Mouse (Mus musculus): ENCODE measurements at regions not wholly inside any gene's neighbourhood (a gene's known extent, or its start where the extent isn't known, plus 50 kb on each side); places are given as distances from the start of the nearest gene placed in this dataset.

DNA sequence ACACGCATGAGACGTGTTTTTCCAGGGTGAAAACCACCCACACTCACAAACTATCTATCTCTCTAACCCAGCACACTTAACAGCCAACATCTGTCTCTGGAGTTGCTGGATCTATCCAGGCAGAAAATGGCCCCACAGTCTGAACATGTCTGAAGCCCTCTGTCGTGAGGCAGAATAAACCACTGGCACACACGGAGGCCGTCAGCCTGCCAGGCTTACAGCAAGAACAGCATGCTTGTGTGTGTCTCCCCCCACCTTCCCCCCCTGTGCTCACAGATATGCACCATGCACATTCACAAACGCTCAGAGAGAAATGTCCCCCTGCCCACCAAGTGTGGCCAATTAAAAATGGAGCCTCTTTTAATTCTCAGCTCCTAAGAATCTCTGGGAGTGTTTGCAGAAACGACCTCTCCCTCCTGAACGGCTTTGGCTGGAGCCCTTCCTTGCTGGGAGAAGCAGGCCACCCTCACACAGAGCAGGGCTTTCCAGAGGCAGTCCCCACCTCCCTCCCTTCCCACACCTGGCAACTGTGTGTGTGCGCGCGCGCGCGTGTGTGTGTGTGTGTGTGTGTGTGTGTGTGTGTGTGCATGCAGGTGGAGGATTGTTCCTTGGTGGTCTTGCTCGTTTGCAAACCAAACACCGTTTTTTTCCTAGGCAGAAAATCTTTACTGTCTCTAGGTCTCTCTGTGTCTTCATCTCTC is 88.7 kb downstream of the Edn3 start:
- no peak for DNase-seq (ENCODE audit: low spot score)

DNA sequence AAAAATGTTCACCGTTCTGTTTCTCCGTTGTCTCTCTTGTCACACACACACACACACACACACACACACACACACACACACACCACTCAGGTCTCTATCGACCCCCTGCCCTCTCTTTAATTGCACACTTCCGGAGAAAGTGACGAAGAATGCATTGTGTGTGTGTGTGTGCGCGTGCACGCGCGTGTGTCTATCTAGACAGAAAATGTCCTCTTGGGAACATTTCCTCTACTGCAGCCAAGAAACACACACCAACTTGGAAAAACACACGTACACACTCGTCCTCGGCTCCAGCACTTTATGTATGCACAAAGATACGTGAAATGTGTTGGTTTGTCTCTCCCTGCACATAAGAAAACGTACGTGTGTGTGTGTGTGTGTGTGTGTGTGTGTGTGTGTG is 90.4 kb downstream of the Edn3 start:
- no peak for DNase-seq (ENCODE audit: low spot score)

DNA sequence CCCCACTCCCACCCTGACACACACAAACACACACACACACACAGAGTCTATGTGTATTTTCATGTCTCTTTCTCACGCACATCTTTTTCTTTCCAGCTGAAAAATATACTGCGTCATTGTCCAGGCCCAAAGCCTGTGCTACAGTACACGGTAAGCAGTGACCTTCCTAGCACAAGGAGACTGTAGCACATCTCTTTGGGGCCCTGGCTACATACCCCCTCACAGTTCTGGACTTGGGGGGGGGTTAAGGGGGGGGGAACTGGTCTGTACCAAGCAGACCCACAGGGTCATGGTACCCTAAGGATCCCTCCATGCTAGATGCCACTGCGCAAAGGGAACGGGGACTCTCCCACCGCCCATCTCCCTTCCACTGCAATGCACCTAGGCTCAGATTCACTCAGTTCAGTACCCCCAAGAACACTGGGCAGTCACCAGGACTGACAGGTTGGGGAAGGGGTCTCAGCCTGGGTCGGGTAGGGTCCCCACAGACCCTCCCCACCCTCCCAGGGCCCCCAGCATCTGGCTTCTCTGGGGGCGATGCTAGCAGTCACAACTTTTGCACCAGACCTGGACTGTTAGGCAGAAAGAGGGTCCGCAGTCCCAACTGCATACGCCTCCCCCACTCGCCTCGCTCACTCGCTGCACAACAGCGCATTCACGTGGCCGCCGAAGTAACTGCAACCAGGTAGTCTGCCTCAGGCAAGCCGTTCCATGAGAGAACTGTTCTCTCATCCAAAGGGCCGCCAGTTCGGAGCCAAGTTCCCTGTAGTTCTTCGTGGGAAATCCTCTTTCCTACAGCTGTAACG is 91.3 kb downstream of the Edn3 start:
- peak; percentile 40 for DNase-seq (ENCODE audit: low spot score)

DNA sequence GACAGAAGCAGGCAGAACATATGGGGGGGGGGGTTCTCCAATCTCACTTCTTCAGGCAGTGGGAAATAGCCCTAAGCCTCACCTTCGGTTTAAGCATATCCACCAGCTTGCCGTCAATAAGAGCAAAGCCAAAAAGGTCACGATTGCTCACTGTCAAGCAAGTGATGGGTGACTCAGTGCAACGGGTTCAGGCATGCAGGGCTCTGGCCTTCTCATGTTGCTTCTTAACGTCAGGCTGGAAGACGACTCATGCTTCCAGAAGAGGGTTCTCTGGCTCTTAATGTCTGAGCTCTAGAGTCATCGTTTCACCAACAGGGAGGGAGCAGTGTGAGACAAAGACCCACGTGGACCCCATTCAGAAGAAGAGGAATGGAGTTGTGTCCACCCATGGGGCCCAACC is 93.4 kb downstream of the Edn3 start:
- no peak for DNase-seq (ENCODE audit: low spot score)

DNA sequence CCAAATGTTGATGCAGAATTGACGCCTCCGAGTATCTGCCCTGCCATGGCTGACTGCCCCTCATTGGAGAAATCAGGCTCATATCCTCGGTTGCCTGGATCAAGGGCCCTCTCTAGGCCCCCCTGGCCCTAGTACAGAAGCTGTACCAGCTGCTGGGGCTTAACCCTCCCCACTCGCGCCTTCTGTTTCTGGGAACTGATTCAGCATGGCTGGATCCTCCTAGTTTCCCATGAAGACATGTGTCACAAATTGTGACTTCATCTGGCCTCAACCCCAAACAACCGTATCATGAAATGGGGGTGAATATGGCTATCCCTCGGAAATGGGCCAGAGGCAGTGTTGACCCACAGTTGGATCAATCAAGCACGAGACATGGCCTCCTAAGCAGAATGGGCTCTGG is 95.1 kb downstream of the Edn3 start:
- DNase-seq (ENCODE audit: low spot score) = no peak

GRCm38 (mm10) chr2:174856135-174856534 is 95.7 kb downstream of the Edn3 start:
- no peak for DNase-seq (ENCODE audit: low spot score)

DNA sequence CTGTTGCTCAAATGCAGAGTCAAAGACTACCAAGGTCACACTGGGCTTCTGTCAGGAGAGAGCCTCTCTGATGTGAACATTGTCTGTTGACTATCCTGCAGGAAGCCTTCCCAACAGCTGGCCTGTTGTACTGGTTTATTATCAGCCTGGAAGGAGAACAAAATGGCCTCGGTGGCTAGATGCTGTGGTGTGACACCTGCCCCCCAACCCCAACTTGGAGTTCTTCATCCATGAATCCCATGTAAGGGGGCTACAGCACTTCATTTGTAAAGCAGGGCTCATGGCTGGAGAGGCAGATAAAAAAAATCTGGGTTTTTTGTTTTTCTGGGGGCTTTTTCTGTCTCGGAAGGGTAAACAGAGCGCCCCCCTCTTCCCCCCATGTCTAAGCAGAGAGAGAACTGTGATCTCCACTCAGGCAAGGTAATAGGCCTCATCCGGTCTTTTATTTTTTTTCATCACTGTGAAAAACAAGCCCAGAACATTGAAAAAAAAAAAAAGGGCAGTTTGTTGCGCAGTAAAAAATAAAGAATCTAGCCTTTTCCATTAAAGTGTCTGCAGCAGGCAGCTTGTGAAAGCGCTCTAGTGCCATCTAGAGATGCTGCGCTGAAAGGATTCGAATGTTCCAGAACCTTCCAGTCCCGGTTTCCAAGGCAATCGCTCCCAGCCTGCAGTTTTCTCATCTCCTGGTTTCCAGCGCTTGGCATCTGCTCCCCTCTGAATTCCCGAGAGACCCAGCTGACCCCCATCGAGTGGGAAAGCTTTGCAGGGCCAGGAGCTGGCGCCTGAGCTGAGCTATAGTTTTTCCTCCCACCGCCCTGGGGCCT is 97.8 kb downstream of the Edn3 start:
- DNase-seq (ENCODE audit: low spot score) = peak; percentile 72

DNA sequence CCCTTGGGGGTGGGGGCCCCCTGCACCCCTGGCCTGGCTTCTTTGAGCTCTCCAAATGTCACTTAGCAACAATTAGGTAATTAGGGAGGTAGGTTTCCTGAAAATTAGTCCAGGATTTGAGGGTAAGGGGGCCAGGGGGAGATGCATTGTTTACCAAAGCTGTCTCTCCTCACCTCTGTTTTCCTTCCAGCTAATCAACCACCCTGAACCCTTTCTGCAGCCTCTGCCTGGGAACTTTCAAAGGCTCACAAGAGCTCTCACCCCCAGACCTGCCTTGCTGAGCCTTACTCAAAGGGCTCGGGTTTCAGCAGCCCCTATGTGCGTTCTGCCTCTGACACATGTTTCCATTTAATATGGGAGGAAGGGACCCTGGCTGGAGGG is 98.4 kb downstream of the Edn3 start:
- DNase-seq (ENCODE audit: low spot score) = no peak

DNA sequence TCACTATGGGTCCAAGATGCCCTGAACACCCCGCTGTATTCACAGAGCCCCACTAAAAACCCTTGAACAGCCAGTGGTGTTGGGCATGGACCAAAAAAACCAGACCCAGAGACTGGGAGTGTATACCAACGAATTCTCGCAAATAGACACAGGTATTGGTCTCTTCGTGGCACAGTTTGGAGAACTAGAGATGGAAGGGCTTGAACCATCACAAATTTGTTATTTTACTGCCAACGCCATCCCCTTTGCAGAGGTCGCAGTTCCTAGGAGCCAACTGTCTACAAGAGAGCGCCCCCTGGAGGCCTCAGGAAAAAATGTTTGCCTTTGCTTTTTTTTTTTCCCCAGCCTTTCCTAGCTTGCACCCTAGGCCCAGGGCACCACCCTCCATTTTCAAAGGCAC is 99.1 kb downstream of the Edn3 start:
- DNase-seq (ENCODE audit: low spot score) = no peak

- no peak for DNase-seq (ENCODE audit: low spot score)
Observed at GRCm38 (mm10) chr2:174864657-174865056, 104.2 kb downstream of the Edn3 start.

- no peak for DNase-seq (ENCODE audit: low spot score)
Observed at GRCm38 (mm10) chr2:174866546-174866945, 106.1 kb downstream of the Edn3 start.

GRCm38 (mm10) chr2:174867397-174867796 is 107.0 kb downstream of the Edn3 start:
- DNase-seq (ENCODE audit: low spot score) = no peak

GRCm38 (mm10) chr2:174868186-174868585 is 107.8 kb downstream of the Edn3 start:
- DNase-seq (ENCODE audit: low spot score) = no peak

DNA sequence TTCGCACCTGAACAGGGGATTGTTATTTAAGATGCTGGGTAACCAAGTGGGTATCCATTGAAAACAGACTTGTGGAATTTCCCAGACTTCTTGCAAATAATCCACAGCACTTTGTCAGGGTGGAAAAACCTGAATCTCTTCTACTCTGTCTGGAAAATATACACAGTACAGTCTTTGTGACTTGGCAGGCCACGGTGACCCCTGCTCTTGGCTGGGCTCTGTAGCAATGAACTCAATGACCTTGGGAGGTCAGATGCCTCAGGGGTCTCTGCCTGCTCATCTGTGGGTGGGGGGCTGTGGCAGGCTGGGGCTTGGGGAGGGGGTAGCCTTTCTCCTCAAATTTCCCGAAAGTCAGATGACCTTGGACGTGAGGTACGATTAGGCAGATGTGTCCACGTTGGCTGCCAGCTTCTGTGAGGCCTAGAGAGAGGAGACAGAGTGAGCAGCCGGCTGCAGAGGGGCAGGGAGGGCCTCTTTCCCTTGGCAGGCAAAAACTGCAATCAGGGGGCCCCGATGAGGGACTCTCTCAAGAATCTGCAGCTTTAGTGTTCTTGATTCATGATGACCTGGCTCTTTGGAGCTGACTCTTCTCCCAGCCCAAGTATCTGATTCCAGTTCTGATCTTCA is 108.4 kb downstream of the Edn3 start:
- DNase-seq (ENCODE audit: low spot score) = no peak

DNA sequence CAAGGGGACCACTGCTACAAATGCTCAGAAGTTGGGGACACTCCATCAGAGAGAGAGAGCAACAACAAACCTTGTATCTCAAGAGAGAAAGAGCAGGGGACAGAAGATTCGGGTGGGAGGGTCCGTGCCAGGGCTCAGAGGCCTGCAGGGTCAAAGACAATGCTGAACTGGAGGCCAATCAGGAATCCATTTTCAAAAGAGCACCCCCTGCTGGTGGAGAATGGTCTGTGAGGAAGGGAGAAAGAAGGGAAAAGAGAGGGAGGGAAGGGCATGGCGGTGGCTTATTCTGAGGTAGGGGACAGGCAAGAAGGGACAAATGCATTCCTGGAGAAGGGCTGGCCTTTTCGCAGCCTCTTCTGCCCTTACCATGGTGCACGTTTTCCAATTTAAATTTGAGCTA is 109.9 kb downstream of the Edn3 start:
- no peak for DNase-seq (ENCODE audit: low spot score)

DNA sequence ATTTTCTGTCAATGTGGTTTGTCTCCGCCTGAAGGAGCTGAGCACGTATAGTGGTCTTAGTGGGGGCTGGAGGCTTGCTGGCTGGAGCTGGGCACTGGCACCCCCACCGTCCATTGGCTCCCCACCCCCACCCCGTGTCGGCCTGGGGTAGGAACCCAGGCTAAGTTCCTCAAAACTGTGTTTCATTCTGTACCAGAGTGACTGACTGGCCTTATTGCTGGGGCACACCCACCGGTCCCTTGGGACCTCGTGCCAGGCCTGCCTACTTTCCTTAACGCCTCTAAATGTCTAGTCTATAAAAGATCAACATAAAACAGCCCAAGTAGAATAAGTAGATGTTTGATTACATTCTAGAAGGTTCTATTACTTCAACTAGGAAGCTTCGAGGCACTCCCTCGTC is 110.8 kb downstream of the Edn3 start:
- peak; percentile 59 for DNase-seq (ENCODE audit: low spot score)

DNA sequence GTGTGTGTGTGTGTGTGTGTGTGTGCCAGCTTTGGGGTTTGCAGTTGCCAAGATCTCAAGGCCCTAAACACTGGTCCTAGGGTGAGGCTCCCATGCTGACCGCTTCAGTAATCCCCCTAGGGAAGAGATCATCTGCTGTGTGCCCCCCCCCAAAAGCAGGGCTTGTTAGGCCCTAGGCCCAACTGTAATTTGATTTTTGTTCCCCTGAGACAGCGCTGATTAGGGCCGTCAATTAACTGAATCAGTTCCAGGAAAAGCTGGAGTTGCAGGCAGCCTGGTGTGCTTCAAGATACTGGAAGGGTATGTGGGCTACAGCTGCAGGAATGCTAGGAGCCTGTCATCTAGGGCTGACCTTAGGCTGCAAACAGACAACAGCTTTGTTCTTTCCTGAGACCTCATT is 111.4 kb downstream of the Edn3 start:
- DNase-seq (ENCODE audit: low spot score) = peak; percentile 74

DNA sequence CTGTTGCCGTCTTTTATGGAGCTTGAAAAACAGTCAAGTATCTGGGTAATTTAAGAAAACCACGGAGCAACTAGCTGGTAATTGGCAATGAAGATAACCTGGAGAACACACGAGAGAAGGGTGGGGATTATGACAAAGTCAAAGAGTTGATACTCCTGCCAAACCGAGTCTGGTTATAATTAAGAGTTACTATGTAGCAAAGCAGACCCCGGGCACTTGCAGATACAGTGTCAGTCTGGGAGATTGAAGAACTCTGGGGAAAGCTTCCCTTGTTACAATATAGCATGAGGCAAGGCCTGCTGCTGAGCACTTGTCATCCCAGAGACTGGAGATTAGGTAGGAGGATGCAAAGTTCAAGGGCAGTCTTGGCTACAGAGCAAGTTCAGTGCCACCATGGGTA is 116.5 kb downstream of the Edn3 start:
- DNase-seq (ENCODE audit: low spot score) = no peak

DNA sequence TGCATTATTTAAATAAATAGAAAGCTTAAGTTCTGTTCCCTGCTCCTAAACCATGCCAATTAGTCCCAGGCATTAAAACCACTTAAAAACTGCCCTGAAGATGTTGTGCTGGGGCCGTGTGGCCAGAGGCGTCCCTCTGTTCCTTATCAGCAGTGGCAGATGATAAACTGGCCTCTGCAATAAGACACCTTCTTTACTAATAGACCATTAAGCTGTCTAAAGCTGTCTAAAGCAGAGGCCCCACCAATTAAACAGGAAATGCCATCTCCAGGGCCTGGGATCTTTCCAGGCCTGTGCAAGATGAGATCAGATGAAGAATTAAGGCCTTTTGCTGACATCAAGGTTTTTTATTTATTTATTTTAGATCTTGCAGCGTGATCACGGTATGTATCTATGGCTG is 118.6 kb downstream of the Edn3 start:
- peak; percentile 43 for DNase-seq (ENCODE audit: low spot score)

- no peak for DNase-seq (ENCODE audit: low spot score)
Observed at GRCm38 (mm10) chr2:174880659-174881058, 120.2 kb downstream of the Edn3 start.

DNA sequence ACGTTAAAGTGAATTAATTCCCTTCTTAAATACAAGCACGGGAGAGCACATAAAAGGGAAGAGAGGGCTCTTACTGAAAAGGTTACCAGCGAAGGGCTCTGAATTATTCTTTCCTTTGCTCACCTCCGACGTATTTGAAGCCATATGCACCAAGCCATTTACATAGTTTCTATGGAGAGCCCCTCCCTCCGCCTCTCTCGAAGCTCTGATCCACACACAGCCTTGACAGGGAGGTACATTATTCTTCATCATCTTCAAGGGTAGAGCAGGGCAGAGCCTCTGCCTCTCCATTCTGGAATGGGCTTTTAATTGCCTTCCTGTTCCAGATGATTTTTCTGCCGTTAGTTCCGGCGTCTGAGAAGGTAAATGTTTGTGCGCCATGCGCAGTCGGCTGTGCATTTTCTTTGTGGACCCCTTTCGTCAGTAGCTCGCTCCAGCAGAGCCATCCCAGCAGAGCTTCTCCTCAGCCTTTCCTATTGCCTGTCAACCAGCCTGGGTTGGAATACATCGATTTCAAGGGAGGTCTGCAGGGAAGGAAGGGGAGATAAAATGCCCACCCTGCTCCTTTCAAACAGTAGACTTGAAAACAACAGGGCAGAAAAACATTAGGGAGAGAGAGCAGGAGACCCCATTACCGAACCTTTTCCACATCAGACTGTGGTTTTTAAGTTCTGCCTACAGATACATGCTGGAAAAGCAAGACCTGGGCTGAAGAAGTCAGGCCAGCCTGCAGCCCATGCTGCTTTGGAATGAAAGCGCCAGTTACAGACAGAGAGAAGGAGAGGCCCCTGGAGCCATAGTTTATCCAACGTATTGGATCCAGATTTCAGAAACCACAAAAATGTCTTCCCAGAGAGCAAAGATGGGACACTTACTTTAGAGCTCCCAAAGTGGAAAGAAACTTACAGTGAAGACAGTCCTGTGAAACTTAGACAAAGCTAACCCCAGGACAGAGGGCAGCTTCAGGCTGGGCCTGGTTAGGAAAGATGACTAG is 124.1 kb downstream of the Edn3 start:
- no peak for DNase-seq (ENCODE audit: low spot score)
